ENCODE assay signal across 8 mouse cellular contexts in genomic region chr13:115089020-115089394, GRCm38 (mm10). TPM values are rescaled to one million over a fixed set of nuclear protein-coding genes. Genes with fewer than 3 reads are reported as not detected.
A peak's percentile ranks its signal among the peaks of the same experiment; 100 is the strongest.
DNase-seq lines count a peak whose midpoint lies in the region; ATAC-seq and TF ChIP-seq lines count a peak whose summit lies in the region.

No protein-coding gene starts in this region.

- peaks cover 17% of the 10 kb centered on the region; the same call in 1 of the 2 replicates for H3K4me1 ChIP-seq in kidney, adult 2 months (ENCODE audit: control insufficient read depth, insufficient read depth, low read length)
- H3K4me1 ChIP-seq in hindbrain, embryonic 12.5 days, result peaks cover 17% of the 10 kb centered on the region
- H3K4me1 ChIP-seq in midbrain, embryonic 13.5 days (replicated peaks), result peaks cover 22% of the 10 kb centered on the region

- H3K36me3 ChIP-seq in kidney, adult 2 months (ENCODE audit: control insufficient read depth, insufficient read depth, low read length), result peaks cover 5% of the 10 kb centered on the region
- peaks cover 14% of the 10 kb centered on the region for H3K36me3 ChIP-seq in hindbrain, embryonic 12.5 days
- peaks cover 22% of the 10 kb centered on the region for H3K36me3 ChIP-seq in midbrain, embryonic 13.5 days

- peak overlapping the region; percentile 66 for H3K27ac ChIP-seq in kidney, adult 2 months (ENCODE audit: insufficient read depth, low read depth, low read length)
- no peak overlapping the region for H3K27ac ChIP-seq in hindbrain, embryonic 12.5 days
- H3K27ac ChIP-seq in midbrain, embryonic 13.5 days, result no peak overlapping the region

- peak overlapping the region; percentile 64 for H3K4me3 ChIP-seq in kidney, adult 2 months (ENCODE audit: insufficient read depth, low read depth, low read length)
- H3K4me3 ChIP-seq in hindbrain, embryonic 12.5 days, result peak overlapping the region; percentile 68
- peak overlapping the region; percentile 68 for H3K4me3 ChIP-seq in midbrain, embryonic 13.5 days (replicated peaks)

- TF ChIP-seq POLR2A in kidney, adult 2 months (IDR thresholded peaks at IDR 0.05; ENCODE audit: low read depth, low read length), result no peak

- H3K4me2 ChIP-seq in hindbrain, embryonic 12.5 days (replicated peaks), result peak overlapping the region; percentile 87
- peak overlapping the region; percentile 97 for H3K4me2 ChIP-seq in midbrain, embryonic 13.5 days (replicated peaks)

- ATAC-seq in hindbrain, embryonic 12.5 days (ENCODE audit: low FRiP score), result no peak
- no peak for ATAC-seq in midbrain, embryonic 13.5 days
- no peak for ATAC-seq in CD4-positive, CD25-positive, alpha-beta regulatory T cell, adult 4 months

- no peak for TF ChIP-seq CTCF in kidney, adult 2 months (conservative IDR thresholded peaks at IDR 0.05; ENCODE audit: insufficient read depth, insufficient read length, low read depth, low read length)

- peak overlapping the region; percentile 78 for H3K9ac ChIP-seq in hindbrain, embryonic 12.5 days
- H3K9ac ChIP-seq in midbrain, embryonic 13.5 days (replicated peaks), result peak overlapping the region; percentile 82

- peaks cover 4% of the 10 kb centered on the region; the same call in 1 of the 2 replicates for H3K9me3 ChIP-seq in hindbrain, embryonic 12.5 days (replicated peaks)
- H3K9me3 ChIP-seq in midbrain, embryonic 13.5 days, result 0 out of 2 replicates have a peak, but pooled peaks cover 2% of the 10 kb centered on the region

- 16% methylated on average over 11 of the region's 11 CpGs for WGBS in kidney, adult 2 months
- WGBS in hindbrain, embryonic 12.5 days, result 71% methylated on average over 11 of the region's 11 CpGs
- 72% methylated on average over 11 of the region's 11 CpGs for WGBS in midbrain, embryonic 13.5 days

- no peaks in the 10 kb centered on the region for H3K27me3 ChIP-seq in kidney, adult 2 months (replicated peaks; ENCODE audit: control insufficient read depth, insufficient read depth, low read length)
- no peaks in the 10 kb centered on the region for H3K27me3 ChIP-seq in hindbrain, embryonic 12.5 days
- no peaks in the 10 kb centered on the region for H3K27me3 ChIP-seq in midbrain, embryonic 13.5 days

- no peak for DNase-seq in kidney, adult 2 months
- DNase-seq in kidney, adult 11 months, result no peak
- peak; percentile 7 for DNase-seq in brain, adult 2 months (ENCODE audit: low read depth, low spot score)
- DNase-seq in kidney, postnatal 36 days, result no peak
- DNase-seq in cerebellum, adult 9-11 months, result no peak

RNA-seq across cellular contexts. Expression of gene Pelo, which starts 1.0 kb away (rescaled TPM):
- polyA plus RNA-seq in kidney, adult 2 months (2012; rRNA removed), result 29.0 and 32.3 TPM in 2 replicates
- 3.9 and 4.6 TPM in 2 replicates for polyA plus RNA-seq in hindbrain, embryonic 12.5 days (2016; fragmentation: Nextera tagmentation; extraction: Ambion mirVana)
- 4.4 and 5.0 TPM in 2 replicates for polyA plus RNA-seq in midbrain, embryonic 13.5 days (2015; fragmentation: Nextera tagmentation; extraction: Ambion mirVana)
- 1 to 10 TPM; 1.3 to 4.1 TPM for polyA plus RNA-seq in CD4-positive, CD25-positive, alpha-beta regulatory T cell, adult 4 months (2017; shearing (Covaris generic))

RNA-seq across cellular contexts. Expression of gene Gm49395, which starts 12.7 kb away (rescaled TPM):
- 3.8 and 7.4 TPM in 2 replicates for polyA plus RNA-seq in kidney, adult 2 months (2012; rRNA removed)
- 2.0 and 3.7 TPM in 2 replicates for polyA plus RNA-seq in hindbrain, embryonic 12.5 days (2016; fragmentation: Nextera tagmentation; extraction: Ambion mirVana)
- polyA plus RNA-seq in midbrain, embryonic 13.5 days (2015; fragmentation: Nextera tagmentation; extraction: Ambion mirVana), result 2.1 and 3.0 TPM in 2 replicates
- 1 to 10 TPM in 1 of 2 experiments, not detected in 1; 1.6 TPM for polyA plus RNA-seq in CD4-positive, CD25-positive, alpha-beta regulatory T cell, adult 4 months (2017; shearing (Covaris generic))

RNA-seq across cellular contexts. Expression of gene Itga1, which starts 12.8 kb away (rescaled TPM):
- polyA plus RNA-seq in kidney, adult 2 months (2012; rRNA removed), result 16.5 and 17.9 TPM in 2 replicates
- polyA plus RNA-seq in hindbrain, embryonic 12.5 days (2016; fragmentation: Nextera tagmentation; extraction: Ambion mirVana), result 6.0 and 6.9 TPM in 2 replicates
- 5.6 and 6.4 TPM in 2 replicates for polyA plus RNA-seq in midbrain, embryonic 13.5 days (2015; fragmentation: Nextera tagmentation; extraction: Ambion mirVana)
- under 1 TPM; 0.18 to 0.23 TPM for polyA plus RNA-seq in CD4-positive, CD25-positive, alpha-beta regulatory T cell, adult 4 months (2017; shearing (Covaris generic))
